Mouse (Mus musculus): ENCODE results near the gene Ltbp3. TPM values are rescaled to one million over a fixed set of nuclear protein-coding genes. Genes with fewer than 3 reads are reported as not detected.

The Ltbp3 gene
- 10 to 100 TPM; 23.8 to 30.0 TPM for total RNA-seq (2021)
- long read RNA-seq, experiment 1, partial matches to known transcripts, result 4 of 6 reads
- long read RNA-seq, experiment 1, other reads (novel, unspliced or antisense), result 2 of 6 reads
- long read RNA-seq, experiment 2, partial matches to known transcripts, result 0 of 2 reads
- long read RNA-seq, experiment 2, other reads (novel, unspliced or antisense), result 1 of 2 reads

- peak within 1 kb of the TSS; percentile 85 for H3K27ac ChIP-seq
- peak within 1 kb of the TSS; percentile 62 for H3K4me3 ChIP-seq
- peak in 1 of 2 experiments; percentile 47 for DNase-seq (ENCODE audit: low spot score in 2 of 2)
- no peak for TF ChIP-seq CTCF (conservative IDR thresholded peaks at IDR 0.05)
These were observed at the start of gene Ltbp3 for GRCm38 (mm10) chr19:5740320-5741317. Ltbp3 (plus strand) TSS chr19:5740904.

- DNase-seq (ENCODE audit: low spot score in 2 of 2), result no peak
- Histone ChIP-seq H3K4me3 (peak overlapping the region; percentile 72), H3K27ac (peak overlapping the region; percentile 93)
- TF ChIP-seq CTCF (conservative IDR thresholded peaks at IDR 0.05), result no peak
These were observed 49.1 kb upstream of the Ltbp3 start for GRCm38 (mm10) chr19:5691601-5692000.

- DNase-seq (ENCODE audit: low spot score in 2 of 2), result no peak
- no peak for TF ChIP-seq CTCF (conservative IDR thresholded peaks at IDR 0.05)
- H3K27ac ChIP-seq, result peak overlapping the region; percentile 93
- peak overlapping the region; percentile 72 for H3K4me3 ChIP-seq
These were observed 48.4 kb upstream of the Ltbp3 start for GRCm38 (mm10) chr19:5692086-5692912.

- peak in 1 of 2 experiments; percentile 35 for DNase-seq (ENCODE audit: low spot score in 2 of 2)
- Histone ChIP-seq H3K27ac (peak overlapping the region; percentile 93), H3K4me3 (peak overlapping the region; percentile 72)
- TF ChIP-seq CTCF (conservative IDR thresholded peaks at IDR 0.05), result no peak
These were observed 47.7 kb upstream of the Ltbp3 start for GRCm38 (mm10) chr19:5692913-5693396.

GRCm38 (mm10) chr19:5693801-5694200 lies 46.9 kb upstream of the Ltbp3 start:
- peak overlapping the region; percentile 72; the same call in 1 of the 2 replicates for H3K4me3 ChIP-seq
- TF ChIP-seq CTCF (conservative IDR thresholded peaks at IDR 0.05), result no peak
- no peak for DNase-seq (ENCODE audit: low spot score in 2 of 2)
- peak overlapping the region; percentile 93 for H3K27ac ChIP-seq

GRCm38 (mm10) chr19:5695849-5696462 lies 44.7 kb upstream of the Ltbp3 start:
- Histone ChIP-seq H3K27ac (no peak overlapping the region), H3K4me3 (no peak overlapping the region)
- no peak for TF ChIP-seq CTCF (conservative IDR thresholded peaks at IDR 0.05)
- DNase-seq (ENCODE audit: low spot score in 2 of 2), result no peak

GRCm38 (mm10) chr19:5704163-5704800 lies 36.4 kb upstream of the Ltbp3 start, which contains the start of gene Kcnk7:
Kcnk7 (plus strand) TSS chr19:5704367.
- H3K4me3 ChIP-seq, result no peak within 1 kb of the TSS
- no peak within 1 kb of the TSS for H3K27ac ChIP-seq
- no peak for DNase-seq (ENCODE audit: low spot score in 2 of 2)
- TF ChIP-seq CTCF (conservative IDR thresholded peaks at IDR 0.05), result no peak

GRCm38 (mm10) chr19:5704801-5705571 lies 35.7 kb upstream of the Ltbp3 start:
- H3K4me3 ChIP-seq, result no peak overlapping the region
- H3K27ac ChIP-seq, result no peak overlapping the region
- no peak for TF ChIP-seq CTCF (conservative IDR thresholded peaks at IDR 0.05)
- no peak for DNase-seq (ENCODE audit: low spot score in 2 of 2)

GRCm38 (mm10) chr19:5710068-5710467 lies 30.6 kb upstream of the Ltbp3 start:
- TF ChIP-seq CTCF (conservative IDR thresholded peaks at IDR 0.05), result no peak
- DNase-seq (ENCODE audit: low spot score in 2 of 2), result no peak
- H3K27ac ChIP-seq, result no peak overlapping the region
- H3K4me3 ChIP-seq, result no peak overlapping the region

- H3K27ac ChIP-seq, result no peak overlapping the region
- H3K4me3 ChIP-seq, result no peak overlapping the region
- no peak for DNase-seq (ENCODE audit: low spot score in 2 of 2)
- TF ChIP-seq CTCF (conservative IDR thresholded peaks at IDR 0.05), result no peak
These were observed 30.1 kb upstream of the Ltbp3 start for GRCm38 (mm10) chr19:5710581-5710980.

GRCm38 (mm10) chr19:5711218-5711617 lies 29.5 kb upstream of the Ltbp3 start:
- Histone ChIP-seq H3K27ac (no peak overlapping the region), H3K4me3 (no peak overlapping the region)
- peak; percentile 77 for DNase-seq (ENCODE audit: low spot score in 2 of 2)
- peak; percentile 92 for TF ChIP-seq CTCF (conservative IDR thresholded peaks at IDR 0.05)
